Mouse (Mus musculus) hindbrain, embryonic 15.5 days (tissue): ENCODE results near the gene 9330161L09Rik. TPM values are rescaled to one million over a fixed set of nuclear protein-coding genes. Genes with fewer than 3 reads are reported as not detected.
A peak's percentile ranks its signal among the peaks of the same experiment; 100 is the strongest.

Experiments used
- ATAC-seq: fragments of 200-750 bp; cut with Nextera tagmentation; 2 replicates; pipeline ENCODE4 v1.8.0; 2017; ENCODE audit warnings: low read depth, moderate number of reproducible peaks, moderate TSS enrichment; ENCODE audit not compliant: low FRiP score
- H3K27ac ChIP-seq: fragments of 300-500 bp; sonication (generic); replicated peaks from 2 replicates; pipeline ENCODE4 v1.5.1; 2015; ENCODE audit warnings: mild to moderate bottlenecking, inconsistent platforms
- H3K27me3 ChIP-seq: fragments of 300-500 bp; sonication (generic); 2 replicates; pipeline ENCODE4 v1.6.1; 2015; ENCODE audit warnings: control low read depth, inconsistent platforms
- H3K36me3 ChIP-seq: fragments of 300-500 bp; sonication (generic); 2 replicates; pipeline ENCODE4 v1.6.1; 2015; ENCODE audit warnings: control low read depth, inconsistent platforms
- H3K4me1 ChIP-seq: fragments of 300-500 bp; sonication (generic); replicated peaks from 2 replicates; pipeline ENCODE4 v1.6.1; 2015; ENCODE audit warnings: control low read depth, inconsistent platforms
- H3K4me2 ChIP-seq: fragments of 300-500 bp; sonication (generic); 2 replicates; pipeline ENCODE4 v1.6.1; 2015; ENCODE audit warnings: moderate library complexity, mild to moderate bottlenecking, inconsistent platforms
- H3K4me3 ChIP-seq: fragments of 300-500 bp; sonication (generic); 2 replicates; pipeline ENCODE4 v1.5.1; 2015; ENCODE audit warnings: mild to moderate bottlenecking, inconsistent platforms
- H3K9ac ChIP-seq: fragments of 300-500 bp; sonication (generic); 2 replicates; pipeline ENCODE4 v1.6.1; 2015; ENCODE audit warnings: inconsistent platforms
- H3K9me3 ChIP-seq: fragments of 300-500 bp; sonication (generic); 2 replicates; pipeline ENCODE4 v1.6.1; 2016; ENCODE audit warnings: control low read depth, inconsistent platforms
- WGBS: fragments of 180-500 bp; shearing (Covaris S2); methylation state at CpG from one replicate; pipeline ENCODE4 v1.1.7; 2015; 5-methylcytosine and 5-hydroxymethylcytosine counted together
- polyA plus RNA-seq: library from polyadenylated mRNA; unstranded; fragments of >200 nt; fragmentation: Nextera tagmentation; extraction: Ambion mirVana; gene quantifications from 2 replicates; pipeline ENCODE4 v1.2.1, GENCODE M21; 2015

9330161L09Rik gene
- polyA plus RNA-seq, 1 experiment from 2014 or later, result 1.3 TPM

DNA sequence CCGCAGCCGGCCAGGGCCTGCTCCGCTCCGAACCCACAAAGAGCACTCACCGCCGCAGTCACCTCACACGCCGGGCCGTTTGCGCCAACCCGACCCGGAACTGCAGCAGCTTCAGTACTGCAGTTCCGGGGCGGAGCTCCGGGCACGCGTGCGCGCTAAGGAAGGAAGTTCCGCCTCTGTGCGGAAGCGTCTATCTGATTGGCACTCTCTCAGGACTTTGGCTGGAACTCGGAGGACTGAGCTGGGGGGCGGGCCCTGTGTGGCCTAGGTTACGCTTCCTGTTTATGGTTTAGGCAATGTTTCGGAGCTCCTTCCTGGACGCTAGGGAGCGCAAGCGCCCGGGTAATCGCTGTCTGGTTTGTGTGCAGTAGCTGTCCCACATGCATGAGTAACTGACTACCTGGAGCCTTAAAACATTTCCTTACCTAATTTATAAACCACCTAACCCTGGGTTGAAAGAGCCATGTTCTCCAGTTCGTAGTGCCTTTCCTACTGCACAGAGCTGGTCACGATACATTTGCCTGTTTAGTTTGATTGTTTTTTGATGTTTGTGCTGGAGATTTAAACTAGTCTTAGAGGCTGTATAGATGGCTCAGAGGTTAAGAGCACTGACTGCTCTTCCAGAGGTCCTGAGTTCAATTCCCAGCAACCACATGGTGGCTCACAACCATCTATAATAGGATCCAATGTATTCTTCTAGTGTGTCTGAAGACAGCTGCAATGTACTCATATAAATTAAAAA is 18.3 kb upstream of the 9330161L09Rik start, which contains the start of gene Ddx24:
Ddx24 (minus strand) TSS at position 102 of the 742 bp plus-strand sequence.
- peaks cover 45% of the 10 kb centered on the region for H3K4me1 ChIP-seq
- WGBS, result 1% methylated on average over 33 of the region's 33 CpGs
- peak within 1 kb of the TSS; percentile 97 for H3K9ac ChIP-seq
- peak within 1 kb of the TSS; percentile 95 for H3K4me2 ChIP-seq
- peak; percentile 99 for ATAC-seq
- peak within 1 kb of the TSS; percentile 82 for H3K27ac ChIP-seq
- H3K9me3 ChIP-seq, result no peaks in the 10 kb centered on the region
- H3K36me3 ChIP-seq, result peaks cover 13% of the 10 kb centered on the region
- H3K27me3 ChIP-seq, result no peaks in the 10 kb centered on the region
- H3K4me3 ChIP-seq, result peak within 1 kb of the TSS; percentile 88

DNA sequence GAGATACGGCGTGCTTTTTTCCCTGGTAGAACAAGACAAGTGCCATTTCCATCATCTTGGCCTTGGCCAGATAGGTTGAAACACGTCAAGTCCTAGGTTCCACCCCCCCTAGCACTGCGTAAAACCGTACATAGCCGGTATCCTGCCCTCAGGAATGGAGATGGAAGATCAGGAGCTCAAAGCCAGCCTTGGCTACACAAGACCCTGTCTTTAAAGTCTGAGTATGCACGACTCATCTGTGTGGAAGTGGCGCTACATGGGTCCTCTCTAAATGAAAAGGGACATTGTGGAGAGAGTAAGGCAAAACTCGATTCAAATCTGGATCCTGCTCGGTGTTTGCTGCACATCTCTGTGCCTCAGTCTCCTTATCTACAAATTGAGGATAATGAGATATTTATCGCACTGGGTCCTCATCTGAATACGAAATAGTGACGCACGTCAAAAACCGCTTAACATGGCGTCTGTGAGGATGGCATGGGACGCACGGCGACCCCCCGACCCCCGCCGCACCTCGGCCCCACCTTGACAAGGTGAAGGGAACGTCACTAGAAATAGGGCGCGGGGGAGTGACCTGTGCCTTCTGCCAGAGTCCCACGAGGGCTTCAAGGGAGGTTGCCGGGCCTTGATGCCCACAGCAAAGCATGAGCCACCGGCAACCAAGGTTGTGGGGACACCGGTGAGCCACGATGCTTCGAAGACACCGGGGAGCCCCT is 17.6 kb upstream of the 9330161L09Rik start:
- Histone ChIP-seq H3K27me3 (no peaks in the 10 kb centered on the region), H3K4me1 (peaks cover 48% of the 10 kb centered on the region), H3K4me3 (peak overlapping the region; percentile 88), H3K27ac (peak overlapping the region; percentile 82), H3K9me3 (no peaks in the 10 kb centered on the region), H3K9ac (peak overlapping the region; percentile 97), H3K4me2 (peak overlapping the region; percentile 95), H3K36me3 (peaks cover 13% of the 10 kb centered on the region)
- no peak; the same call in 1 of the 2 replicates for ATAC-seq
- WGBS, result 12% methylated on average over 33 of the region's 33 CpGs

DNA sequence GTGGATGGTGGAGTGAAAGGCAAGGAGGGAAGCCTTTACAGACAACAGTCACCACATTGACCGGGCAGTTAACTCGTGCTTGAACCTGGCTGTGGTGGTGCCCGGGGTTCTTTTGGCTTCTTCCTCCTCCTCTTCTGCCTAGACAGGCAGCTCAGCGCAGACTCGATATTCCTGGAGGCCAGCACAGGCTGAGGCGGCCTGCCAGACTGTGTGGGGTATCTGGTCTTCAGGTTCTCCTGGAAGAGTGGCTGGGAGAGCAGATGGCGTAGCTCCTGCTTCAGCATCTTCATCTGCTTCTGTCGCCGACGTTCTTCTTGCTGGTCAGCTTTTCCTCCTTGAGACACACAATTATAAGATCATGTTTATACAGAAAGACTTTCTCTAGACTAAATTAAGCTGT is 524 bp upstream of the 9330161L09Rik start:
- Histone ChIP-seq H3K4me3 (no peak overlapping the region), H3K4me2 (no peak overlapping the region), H3K36me3 (peaks cover 78% of the 10 kb centered on the region), H3K4me1 (no peaks in the 10 kb centered on the region), H3K9ac (no peak overlapping the region), H3K9me3 (no peaks in the 10 kb centered on the region), H3K27ac (no peak overlapping the region), H3K27me3 (no peaks in the 10 kb centered on the region)
- WGBS, result 95% methylated on average over 10 of the region's 10 CpGs
- ATAC-seq, result no peak

DNA sequence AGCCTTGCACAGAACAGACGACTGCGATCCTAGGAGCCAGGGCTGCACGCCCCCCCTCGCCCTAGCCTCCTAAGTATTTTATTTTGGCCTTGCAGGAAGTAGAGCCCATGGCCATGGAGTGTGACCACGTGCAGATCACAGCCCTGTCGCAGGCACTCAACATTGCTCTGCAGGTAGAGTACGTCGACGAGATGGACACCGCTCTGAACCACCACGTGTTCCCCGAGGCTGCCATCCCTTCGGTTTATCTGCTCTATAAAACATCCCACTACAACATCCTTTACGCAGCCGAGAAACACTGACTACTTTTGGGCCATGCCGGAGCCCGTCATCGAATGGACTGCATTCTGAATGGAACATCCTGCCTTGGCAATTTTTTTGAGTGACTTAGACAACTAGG is 3.5 kb downstream of the 9330161L09Rik start:
- Histone ChIP-seq H3K4me2 (no peak overlapping the region), H3K9ac (no peak overlapping the region), H3K27ac (no peak overlapping the region), H3K36me3 (peaks cover 42% of the 10 kb centered on the region), H3K27me3 (no peaks in the 10 kb centered on the region), H3K4me3 (no peak overlapping the region), H3K9me3 (no peaks in the 10 kb centered on the region), H3K4me1 (no peaks in the 10 kb centered on the region)
- ATAC-seq, result 0 out of 2 replicates have a peak, but pooled peaks have one; percentile 10
- 90% methylated on average over 18 of the region's 18 CpGs for WGBS

DNA sequence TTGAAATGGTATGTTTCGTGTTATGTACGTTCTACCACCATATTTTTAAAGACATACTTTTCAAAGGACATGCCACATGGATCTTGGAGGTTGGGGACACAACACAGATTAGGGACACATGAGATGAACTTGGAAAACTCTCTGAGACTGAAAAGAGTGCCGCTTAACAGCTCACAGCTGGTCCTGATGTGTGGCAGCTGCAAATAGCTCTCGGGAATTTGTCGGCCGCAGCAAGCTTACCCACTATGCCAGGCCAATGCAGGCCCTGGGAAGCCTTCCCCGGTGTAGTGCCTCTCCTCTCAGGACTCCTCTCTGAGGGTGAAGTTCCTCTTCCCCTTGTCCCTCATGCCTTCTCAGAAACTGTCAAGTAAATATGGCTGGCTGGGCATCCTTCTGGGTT is 10.9 kb downstream of the 9330161L09Rik start:
- H3K27ac ChIP-seq, result no peak overlapping the region
- ATAC-seq, result no peak
- 0 out of 2 replicates have a peak, but pooled peaks cover 3% of the 10 kb centered on the region for H3K36me3 ChIP-seq
- WGBS, result 81% methylated on average over 7 of the region's 7 CpGs
- no peak overlapping the region for H3K4me3 ChIP-seq
- H3K4me2 ChIP-seq, result no peak overlapping the region
- H3K9ac ChIP-seq, result no peak overlapping the region
- H3K27me3 ChIP-seq, result no peaks in the 10 kb centered on the region
- H3K9me3 ChIP-seq, result no peaks in the 10 kb centered on the region
- no peaks in the 10 kb centered on the region for H3K4me1 ChIP-seq

DNA sequence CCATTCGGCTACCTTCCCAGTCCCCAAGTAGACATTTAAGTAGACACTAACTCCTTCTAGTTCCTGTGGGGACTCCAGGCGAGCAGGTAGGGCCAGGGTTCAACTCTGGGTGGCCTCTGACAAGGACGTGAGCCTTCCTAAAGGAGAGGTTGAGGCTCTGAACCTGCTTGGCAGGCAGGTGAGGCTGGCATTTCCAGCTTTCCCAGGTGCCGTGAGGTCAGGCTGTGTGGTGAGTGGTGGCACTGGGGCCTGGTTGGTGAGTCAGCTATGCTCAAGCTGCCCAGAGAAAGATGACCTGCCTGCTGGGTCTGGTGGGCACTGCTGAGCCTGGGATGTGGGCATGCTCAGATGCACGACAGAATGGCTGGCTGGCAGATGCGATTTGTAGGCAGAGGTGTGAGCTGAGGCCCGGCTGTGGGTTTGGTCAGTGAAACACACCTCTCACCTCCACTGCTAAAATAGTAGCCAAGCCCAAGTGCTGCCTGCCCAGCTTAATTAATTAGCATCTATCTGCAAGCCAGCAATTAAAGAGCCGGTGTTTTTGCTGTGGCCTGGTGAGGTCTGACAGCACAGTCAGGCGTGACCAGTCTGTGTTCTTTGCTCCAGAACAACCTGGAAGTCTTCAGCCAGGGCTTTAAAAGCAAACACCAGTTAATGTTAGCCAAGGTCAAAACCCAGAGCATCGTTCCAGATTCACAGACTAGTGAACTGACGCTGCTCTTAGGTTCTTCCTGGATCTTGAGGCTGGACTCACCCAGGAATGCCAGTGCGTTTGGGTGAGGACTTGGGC is 11.9 kb downstream of the 9330161L09Rik start:
- Histone ChIP-seq H3K36me3 (0 out of 2 replicates have a peak, but pooled peaks cover 1% of the 10 kb centered on the region), H3K4me3 (no peak overlapping the region), H3K4me2 (no peak overlapping the region), H3K9me3 (no peaks in the 10 kb centered on the region), H3K9ac (no peak overlapping the region), H3K27ac (no peak overlapping the region), H3K4me1 (no peaks in the 10 kb centered on the region), H3K27me3 (no peaks in the 10 kb centered on the region)
- no peak for ATAC-seq
- 82% methylated on average over 12 of the region's 12 CpGs for WGBS

DNA sequence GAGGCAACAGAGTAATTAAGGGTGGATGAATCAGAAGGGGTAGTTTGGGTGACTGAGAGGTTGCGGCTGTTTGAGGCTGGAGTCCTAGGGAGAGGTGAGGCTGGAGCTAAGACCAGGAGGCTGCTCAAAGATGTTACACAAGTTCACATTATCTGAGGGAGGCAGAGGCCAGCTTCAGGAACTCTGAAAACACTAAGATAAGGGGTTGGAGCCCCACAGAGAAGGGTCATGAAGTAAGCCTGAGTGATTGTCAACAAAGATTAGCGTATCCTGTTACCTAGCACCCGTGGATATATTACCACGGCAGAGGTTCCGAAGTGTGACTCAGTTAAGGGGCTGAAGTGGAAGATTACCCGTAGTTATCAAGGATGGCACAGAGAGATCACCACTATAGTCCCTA is 14.1 kb downstream of the 9330161L09Rik start:
- Histone ChIP-seq H3K36me3 (no peaks in the 10 kb centered on the region), H3K27me3 (no peaks in the 10 kb centered on the region), H3K9me3 (no peaks in the 10 kb centered on the region), H3K9ac (no peak overlapping the region), H3K27ac (no peak overlapping the region), H3K4me3 (no peak overlapping the region), H3K4me2 (no peak overlapping the region), H3K4me1 (peaks cover 14% of the 10 kb centered on the region)
- WGBS, result 54% methylated on average over 6 of the region's 6 CpGs
- ATAC-seq, result no peak

DNA sequence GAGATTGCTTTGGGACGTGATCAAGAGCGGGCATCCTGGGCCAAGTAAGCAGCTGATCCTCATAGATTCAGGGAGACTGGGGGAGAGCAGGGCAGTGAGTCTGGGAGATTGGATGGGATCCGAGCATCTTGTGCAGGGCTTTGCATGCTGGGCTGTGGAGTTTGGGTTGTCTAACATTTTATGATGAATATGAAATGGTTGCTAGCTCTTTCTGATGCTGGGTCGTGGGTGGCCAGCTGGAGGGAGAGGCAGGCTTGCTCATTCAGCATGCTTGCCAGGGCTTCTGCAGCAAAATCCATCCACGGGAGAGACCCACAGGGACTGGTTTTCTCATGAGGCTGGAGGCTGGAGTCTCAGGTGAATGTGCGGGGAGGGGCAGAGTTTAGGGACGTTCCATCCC is 16.5 kb downstream of the 9330161L09Rik start:
- no peak for ATAC-seq
- no peaks in the 10 kb centered on the region for H3K36me3 ChIP-seq
- H3K4me2 ChIP-seq, result no peak overlapping the region
- no peak overlapping the region for H3K9ac ChIP-seq
- 93% methylated on average over 7 of the region's 7 CpGs for WGBS
- no peaks in the 10 kb centered on the region for H3K9me3 ChIP-seq
- no peaks in the 10 kb centered on the region for H3K27me3 ChIP-seq
- H3K27ac ChIP-seq, result no peak overlapping the region
- peaks cover 19% of the 10 kb centered on the region for H3K4me1 ChIP-seq
- H3K4me3 ChIP-seq, result no peak overlapping the region

DNA sequence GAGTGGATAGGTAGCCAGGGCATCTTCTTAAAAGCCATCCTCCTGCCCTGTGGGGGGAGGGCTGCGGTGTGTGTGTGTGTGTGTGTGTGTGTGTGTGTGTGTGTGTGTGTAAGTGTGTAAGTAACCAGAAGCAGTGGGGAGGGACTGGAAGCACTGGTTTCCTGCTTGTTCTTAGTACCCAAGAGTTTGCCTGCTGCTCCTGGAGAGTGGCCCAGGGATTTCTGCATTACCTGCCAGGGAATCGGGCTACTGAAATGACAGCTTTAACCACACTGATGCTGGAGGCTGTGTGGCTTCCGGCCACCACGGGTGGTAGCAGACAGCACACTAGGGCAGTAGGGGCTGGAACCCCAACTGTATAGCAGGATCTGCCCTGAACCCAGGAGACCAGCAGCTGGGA is 17.6 kb downstream of the 9330161L09Rik start:
- H3K9ac ChIP-seq, result no peak overlapping the region
- H3K9me3 ChIP-seq, result no peaks in the 10 kb centered on the region
- H3K36me3 ChIP-seq, result no peaks in the 10 kb centered on the region
- no peak overlapping the region for H3K27ac ChIP-seq
- H3K27me3 ChIP-seq, result no peaks in the 10 kb centered on the region
- no peak overlapping the region for H3K4me3 ChIP-seq
- peak overlapping the region; percentile 84 for H3K4me2 ChIP-seq
- 83% methylated on average over 4 of the region's 4 CpGs for WGBS
- ATAC-seq, result no peak
- H3K4me1 ChIP-seq, result peaks cover 19% of the 10 kb centered on the region

DNA sequence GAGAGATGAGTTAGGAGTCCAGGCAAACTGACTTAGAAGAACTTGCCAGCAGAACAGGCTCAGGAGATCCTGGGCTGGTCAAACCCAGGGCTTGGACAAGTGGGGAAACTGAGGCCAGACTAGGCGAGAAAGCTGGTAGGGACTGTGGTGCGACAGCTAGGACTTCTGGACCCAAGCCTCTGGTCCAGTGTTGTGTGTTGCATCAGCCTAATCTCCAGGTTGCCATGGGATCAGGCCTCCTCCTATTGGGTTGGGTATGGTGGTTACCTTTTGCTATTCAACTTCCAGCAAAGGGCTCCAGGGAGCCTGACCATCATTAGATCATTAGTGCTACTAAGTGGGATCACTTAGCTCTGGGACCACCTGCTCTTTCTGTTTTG is 18.3 kb downstream of the 9330161L09Rik start:
- H3K4me2 ChIP-seq, result peak overlapping the region; percentile 84
- peaks cover 19% of the 10 kb centered on the region for H3K4me1 ChIP-seq
- ATAC-seq, result no peak
- no peaks in the 10 kb centered on the region for H3K9me3 ChIP-seq
- H3K4me3 ChIP-seq, result peak overlapping the region; percentile 73
- no peaks in the 10 kb centered on the region for H3K27me3 ChIP-seq
- WGBS, result 63% methylated on average over 2 of the region's 2 CpGs
- H3K36me3 ChIP-seq, result no peaks in the 10 kb centered on the region
- peak overlapping the region; percentile 82 for H3K9ac ChIP-seq
- no peak overlapping the region for H3K27ac ChIP-seq

DNA sequence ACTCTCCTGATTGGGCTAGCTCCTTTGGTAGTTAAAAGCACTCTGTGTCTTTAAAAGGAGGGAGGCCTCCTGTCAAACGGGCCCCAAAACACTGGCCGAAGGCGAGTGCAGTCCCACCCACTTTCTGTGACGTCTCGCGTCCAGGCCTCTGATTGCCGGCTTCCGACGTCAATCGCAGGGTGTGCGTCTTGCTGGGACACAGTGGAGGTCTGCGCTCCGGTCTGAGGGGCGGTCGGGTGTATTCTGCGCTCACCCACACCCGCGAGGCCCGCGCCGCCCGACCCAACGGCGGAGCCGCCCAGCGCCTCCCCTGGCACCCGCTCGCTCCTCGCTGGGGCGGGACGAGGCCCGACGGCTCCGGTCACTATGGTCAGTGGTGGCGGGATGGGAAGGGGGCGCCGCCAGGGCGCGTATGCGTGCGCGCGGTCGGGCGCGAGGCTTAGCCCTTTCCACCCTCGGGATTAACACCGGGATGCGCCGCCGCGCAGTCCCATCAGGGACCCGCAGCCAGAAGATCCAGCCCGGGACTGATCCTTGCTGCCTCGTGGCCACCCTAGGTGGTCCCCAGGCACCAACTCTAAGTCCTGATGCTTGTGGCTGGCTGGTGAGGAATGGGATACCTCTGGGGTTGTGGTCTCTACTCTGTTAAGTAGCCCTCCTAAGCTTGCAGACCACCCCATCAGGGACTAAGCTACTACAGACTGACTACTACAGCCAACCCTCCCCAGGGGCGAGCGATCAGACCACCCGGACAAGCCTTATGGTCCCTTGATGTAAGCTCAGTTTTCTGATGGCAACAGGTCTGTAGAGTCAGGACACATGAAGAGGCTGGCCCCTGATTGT is 18.9 kb downstream of the 9330161L09Rik start, which contains the start of gene Otub2:
Otub2 (plus strand) TSS at position 178 of the 843 bp plus-strand sequence.
- Histone ChIP-seq H3K4me2 (peak within 1 kb of the TSS; percentile 84), H3K9ac (peak within 1 kb of the TSS; percentile 82), H3K4me3 (peak within 1 kb of the TSS; percentile 73), H3K36me3 (no peaks in the 10 kb centered on the region), H3K4me1 (peaks cover 19% of the 10 kb centered on the region), H3K27me3 (no peaks in the 10 kb centered on the region), H3K27ac (peak within 1 kb of the TSS; percentile 77), H3K9me3 (no peaks in the 10 kb centered on the region)
- ATAC-seq, result peak; percentile 99
- WGBS, result under 1% methylated on average over 56 of the region's 58 CpGs
